Mouse (Mus musculus) testis, adult 2 months (tissue): ENCODE results near the gene Hydin. TPM values are rescaled to one million over a fixed set of nuclear protein-coding genes. Genes with fewer than 3 reads are reported as not detected.
A peak's percentile ranks its signal among the peaks of the same experiment; 100 is the strongest.
"Not testable (repeated sequence)": the region's sequence is repeated elsewhere in the genome, so short reads cannot be mapped to it uniquely, and the experiment has no call there.

ENCODE experiments used
- H3K27ac ChIP-seq: fragments of 200-500 bp; 2 replicates; pipeline ENCODE4 v1.5.1; 2012; ENCODE audit warnings: low read depth, low read length; ENCODE audit not compliant: control insufficient read depth, insufficient read depth
- H3K27me3 ChIP-seq: fragments of 200-500 bp; 2 replicates; pipeline ENCODE4 v1.6.1; 2012; ENCODE audit warnings: mild to moderate bottlenecking, low read length, moderate library complexity; ENCODE audit not compliant: control insufficient read depth, insufficient read depth
- H3K36me3 ChIP-seq: fragments of 200-500 bp; 2 replicates; pipeline ENCODE4 v1.6.1; 2012; ENCODE audit warnings: mild to moderate bottlenecking, low read length; ENCODE audit not compliant: control insufficient read depth, insufficient read depth
- H3K4me1 ChIP-seq: fragments of 200-500 bp; 2 replicates; pipeline ENCODE4 v1.6.1; 2012; ENCODE audit warnings: low read length; ENCODE audit not compliant: control insufficient read depth, insufficient read depth
- H3K4me3 ChIP-seq: fragments of 200-500 bp; 2 replicates; pipeline ENCODE4 v1.5.1; 2012; ENCODE audit warnings: low read depth, mild to moderate bottlenecking, low read length, moderate library complexity, mixed read lengths; ENCODE audit not compliant: control insufficient read depth
- CTCF ChIP-seq: fragments of 200-500 bp; IDR thresholded peaks from 2 replicates; pipeline ENCODE4 v1.5.1; 2012; ENCODE audit warnings: low read depth, mild to moderate bottlenecking, inconsistent platforms, low read length, moderate library complexity; ENCODE audit not compliant: control insufficient read depth, insufficient read depth, insufficient replicate concordance
- POLR2A ChIP-seq: fragments of 200-500 bp; IDR thresholded peaks from 2 replicates; pipeline ENCODE4 v1.6.1; 2012; ENCODE audit warnings: low read depth, mild to moderate bottlenecking, inconsistent platforms, low read length, moderate library complexity; ENCODE audit not compliant: control insufficient read depth
- polyA plus RNA-seq: library from polyadenylated mRNA; depleted of rRNA; stranded (reverse); fragments of >200 nt; gene quantifications from 2 replicates; pipeline ENCODE4 v1.2.3, GENCODE M21; 2012

Gene Hydin
- polyA plus RNA-seq, 1 experiment: 32.6 TPM

DNA sequence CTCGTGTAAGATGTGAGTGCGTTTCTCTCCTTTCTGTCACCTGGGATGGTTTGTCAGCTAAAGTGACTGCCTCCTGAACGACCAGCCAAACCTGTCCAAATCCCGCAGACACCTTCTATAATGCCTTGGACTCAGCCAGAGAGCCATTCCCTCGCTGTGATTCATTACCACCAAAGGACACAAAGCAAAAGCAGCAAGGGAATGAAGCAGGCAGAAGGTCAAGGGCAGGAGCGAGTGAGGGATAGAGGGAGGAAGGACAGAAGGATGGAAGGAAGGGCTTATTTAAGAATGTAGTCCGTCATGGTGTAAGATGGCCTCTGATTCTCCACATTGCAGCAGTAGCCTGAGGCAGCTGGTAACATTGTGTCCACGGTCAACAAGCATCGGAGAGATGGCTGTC, 229.5 kb downstream of the Hydin start:
- TF ChIP-seq POLR2A (no peak), CTCF (no peak)
- Histone ChIP-seq H3K36me3 (no peaks in the 10 kb centered on the region), H3K4me1 (no peaks in the 10 kb centered on the region; the same call in 1 of the 2 replicates), H3K27ac (no peak overlapping the region), H3K4me3 (no peak overlapping the region), H3K27me3 (no peaks in the 10 kb centered on the region)

GRCm38 (mm10) chr8:110500253-110500652, 233.5 kb downstream of the Hydin start:
- no peaks in the 10 kb centered on the region for H3K36me3 ChIP-seq

GRCm38 (mm10) chr8:110500661-110501060, 233.9 kb downstream of the Hydin start:
- H3K36me3 ChIP-seq: no peaks in the 10 kb centered on the region
- H3K4me1 ChIP-seq: peaks cover 6% of the 10 kb centered on the region
- no peak overlapping the region for H3K27ac ChIP-seq
- H3K4me3 ChIP-seq: peak overlapping the region; percentile 32
- no peak for TF ChIP-seq CTCF
- no peak for TF ChIP-seq POLR2A
- H3K27me3 ChIP-seq: no peaks in the 10 kb centered on the region

More at GRCm38 (mm10) chr8:110500253-110500652, 233.5 kb downstream of the Hydin start:
- H3K4me3 ChIP-seq: peak overlapping the region; percentile 32
- peaks cover 6% of the 10 kb centered on the region for H3K4me1 ChIP-seq
- H3K27me3 ChIP-seq: no peaks in the 10 kb centered on the region
- TF ChIP-seq POLR2A (no peak), CTCF (no peak)
- H3K27ac ChIP-seq: no peak overlapping the region

DNA sequence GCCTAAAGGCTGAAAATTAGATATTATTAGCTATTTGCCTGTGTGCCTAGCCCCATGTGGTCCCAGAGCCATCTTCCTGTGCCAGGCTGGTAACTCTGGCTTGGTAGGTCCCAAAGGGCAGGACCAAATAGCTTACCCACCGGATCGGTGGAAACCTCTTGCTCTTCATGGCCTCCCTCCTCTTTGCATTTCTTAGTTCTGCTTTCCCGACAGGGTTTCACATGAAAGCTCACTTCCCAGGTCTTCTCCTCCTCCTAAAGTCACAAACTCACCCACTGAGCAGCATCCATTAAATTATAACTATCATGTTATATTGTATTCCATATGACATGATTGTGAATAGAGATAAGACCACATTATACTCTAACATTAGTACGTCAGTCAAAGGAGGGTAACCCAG, 234.6 kb downstream of the Hydin start:
- TF ChIP-seq CTCF: no peak
- no peak for TF ChIP-seq POLR2A
- Histone ChIP-seq H3K4me1 (peaks cover 6% of the 10 kb centered on the region), H3K4me3 (peak overlapping the region; percentile 50), H3K27me3 (no peaks in the 10 kb centered on the region), H3K36me3 (no peaks in the 10 kb centered on the region), H3K27ac (no peak overlapping the region)

DNA sequence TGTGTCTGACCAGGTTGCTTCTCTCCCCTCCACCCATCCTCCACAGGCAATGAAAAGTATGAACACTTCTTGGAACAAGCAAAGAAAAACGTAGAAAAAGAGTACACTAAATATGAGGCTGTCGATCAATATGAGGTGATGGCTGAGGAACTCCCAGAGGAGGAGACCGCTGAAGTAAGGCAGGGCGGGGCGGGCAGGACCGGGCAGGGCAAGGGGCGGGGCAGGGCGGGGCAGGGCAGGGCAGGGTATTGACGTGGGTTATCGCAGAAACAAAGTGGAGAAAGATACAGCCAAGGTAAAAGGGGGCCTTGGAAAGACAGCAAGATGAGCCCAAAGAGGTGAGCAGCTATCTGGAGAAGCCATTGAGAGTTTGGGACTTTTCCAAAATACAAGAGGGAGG, 236.1 kb downstream of the Hydin start:
- no peaks in the 10 kb centered on the region for H3K27me3 ChIP-seq
- TF ChIP-seq CTCF (no peak), POLR2A (no peak)
- H3K36me3 ChIP-seq: no peaks in the 10 kb centered on the region
- H3K27ac ChIP-seq: peak overlapping the region; percentile 74
- H3K4me3 ChIP-seq: peak overlapping the region; percentile 78
- peaks cover 6% of the 10 kb centered on the region for H3K4me1 ChIP-seq

GRCm38 (mm10) chr8:110508766-110509165, 242.0 kb downstream of the Hydin start:
- TF ChIP-seq CTCF (no peak), POLR2A (no peak)
- Histone ChIP-seq H3K4me1 (no peaks in the 10 kb centered on the region), H3K36me3 (peaks cover 1% of the 10 kb centered on the region), H3K27ac (no peak overlapping the region), H3K27me3 (no peaks in the 10 kb centered on the region), H3K4me3 (no peak overlapping the region)

- Histone ChIP-seq H3K27ac (no peak overlapping the region), H3K27me3 (no peaks in the 10 kb centered on the region), H3K4me3 (no peak overlapping the region), H3K4me1 (no peaks in the 10 kb centered on the region), H3K36me3 (no peaks in the 10 kb centered on the region)
- TF ChIP-seq POLR2A: no peak
- TF ChIP-seq CTCF: no peak
Observed at GRCm38 (mm10) chr8:110519790-110520189, 253.0 kb downstream of the Hydin start.

GRCm38 (mm10) chr8:110521851-110522250, 255.1 kb downstream of the Hydin start:
- no peaks in the 10 kb centered on the region for H3K27me3 ChIP-seq
- TF ChIP-seq POLR2A (no peak), CTCF (no peak)
- no peaks in the 10 kb centered on the region for H3K4me1 ChIP-seq
- no peaks in the 10 kb centered on the region for H3K36me3 ChIP-seq
- H3K4me3 ChIP-seq: no peak overlapping the region
- H3K27ac ChIP-seq: no peak overlapping the region

- H3K27ac ChIP-seq, H3K27me3 ChIP-seq, H3K4me3 ChIP-seq, H3K36me3 ChIP-seq, H3K4me1 ChIP-seq: not testable (repeated sequence)
Observed at GRCm38 (mm10) chr8:110522495-110522894, 255.7 kb downstream of the Hydin start.
